Mouse (Mus musculus) liver, adult 2 months (tissue): ENCODE results near the gene Xpnpep1. TPM values are rescaled to one million over a fixed set of nuclear protein-coding genes. Genes with fewer than 3 reads are reported as not detected.

Experiments
- DNase-seq: peaks from one replicate; pipeline ENCODE4 v3.0.0-alpha.2; 2011; ENCODE audit warnings: low read depth, low spot score; ENCODE audit errors: extremely low read depth
- H3K27ac ChIP-seq: fragments of 200-500 bp; replicated peaks from 2 replicates; pipeline ENCODE4 v1.5.1; 2012; ENCODE audit warnings: low read depth, mild to moderate bottlenecking, control low read depth, inconsistent platforms, low read length; ENCODE audit not compliant: insufficient read depth
- H3K27me3 ChIP-seq: fragments of 200-500 bp; 2 replicates; pipeline ENCODE4 v1.6.1; 2012; ENCODE audit warnings: mild to moderate bottlenecking, moderate library complexity, low read length, inconsistent platforms; ENCODE audit not compliant: control insufficient read depth, insufficient read depth
- H3K36me3 ChIP-seq: fragments of 200-500 bp; 2 replicates; pipeline ENCODE4 v1.6.1; 2012; ENCODE audit warnings: low read length, inconsistent platforms; ENCODE audit not compliant: control insufficient read depth, insufficient read depth
- H3K4me1 ChIP-seq: fragments of 200-500 bp; 2 replicates; pipeline ENCODE4 v1.6.1; 2011; ENCODE audit warnings: low read length; ENCODE audit not compliant: control insufficient read depth, insufficient read depth
- H3K4me3 ChIP-seq: fragments of 200-500 bp; 2 replicates; pipeline ENCODE4 v1.5.1; 2011; ENCODE audit warnings: low read depth, mild to moderate bottlenecking, control low read depth, low read length, moderate library complexity; ENCODE audit not compliant: insufficient read depth
- H3K79me2 ChIP-seq: fragments of 200-500 bp; 2 replicates; pipeline ENCODE4 v1.6.1; 2012; ENCODE audit warnings: inconsistent platforms, mild to moderate bottlenecking, low read length, moderate library complexity; ENCODE audit not compliant: control insufficient read depth, insufficient read depth
- H3K9ac ChIP-seq: fragments of 200-500 bp; 2 replicates; pipeline ENCODE4 v1.6.1; 2012; ENCODE audit warnings: low read depth, mild to moderate bottlenecking, control low read depth, inconsistent platforms, low read length
- CTCF ChIP-seq: fragments of 200-500 bp; IDR thresholded peaks from 2 replicates; pipeline ENCODE4 v1.5.1; 2011; ENCODE audit warnings: low read depth, low read length, control low read depth
- POLR2A ChIP-seq: fragments of 200-500 bp; IDR thresholded peaks from 2 replicates; pipeline ENCODE4 v1.6.1; 2011; ENCODE audit warnings: low read length, control low read depth; ENCODE audit not compliant: insufficient read depth; ENCODE audit errors: extremely low read depth
- WGBS: fragments of 180-500 bp; shearing (Covaris S2); methylation state at CpG from one replicate; pipeline ENCODE4 v1.1.7; 2018; 5-methylcytosine and 5-hydroxymethylcytosine counted together
- polyA plus RNA-seq: library from polyadenylated mRNA; depleted of rRNA; stranded (reverse); fragments of >200 nt; gene quantifications from 2 replicates; pipeline ENCODE4 v1.2.3, GENCODE M21; 2012
- total RNA-seq: library from RNA; depleted of rRNA; stranded (reverse); fragments of >200 nt; gene quantifications from 2 replicates; pipeline ENCODE4 v1.2.3, GENCODE M21; 2014

Gene Xpnpep1
- total and polyA plus RNA-seq, 2 experiments = 37.1 to 38.3 TPM

DNA sequence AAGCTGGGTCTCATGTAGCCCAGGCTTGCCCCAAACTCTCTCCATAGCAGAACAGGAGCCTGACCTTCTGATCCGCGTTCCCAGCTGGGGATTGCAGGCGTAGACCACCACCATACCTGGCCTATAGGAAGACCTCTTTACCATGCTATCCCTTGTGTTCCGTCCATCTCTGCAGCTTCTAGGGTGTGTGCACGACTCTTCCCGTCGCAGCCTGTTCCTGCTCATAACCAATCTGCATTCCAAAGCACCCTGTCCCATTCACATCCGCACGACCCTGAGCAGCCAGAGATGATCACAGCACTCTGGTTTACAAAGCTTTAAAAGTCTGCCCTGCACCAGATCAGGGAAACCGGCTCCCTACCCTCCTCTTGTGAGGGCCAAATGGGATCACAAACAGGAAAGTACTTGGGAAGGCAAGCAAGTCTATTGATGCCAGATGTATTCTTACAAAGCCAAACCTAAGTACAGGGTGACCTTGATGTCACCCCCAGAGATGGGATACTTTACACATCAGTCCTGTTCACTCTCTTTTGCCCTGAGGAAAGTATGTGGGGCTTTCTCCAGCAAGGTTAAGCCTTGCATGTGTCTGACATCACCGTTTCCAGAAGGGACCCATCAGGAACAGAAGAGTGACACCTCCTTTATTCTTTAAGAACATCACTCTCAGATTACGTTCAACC, 24.4 kb upstream of the Xpnpep1 start:
- H3K4me1 ChIP-seq = no peaks in the 10 kb centered on the region
- TF ChIP-seq CTCF (no peak), POLR2A (no peak)
- H3K79me2 ChIP-seq = no peaks in the 10 kb centered on the region
- no peak for DNase-seq
- no peak overlapping the region for H3K27ac ChIP-seq
- no peaks in the 10 kb centered on the region for H3K36me3 ChIP-seq
- 87% methylated on average over 12 of the region's 12 CpGs for WGBS
- H3K4me3 ChIP-seq = no peak overlapping the region
- H3K9ac ChIP-seq = no peak overlapping the region
- no peaks in the 10 kb centered on the region; the same call in 1 of the 2 replicates for H3K27me3 ChIP-seq

DNA sequence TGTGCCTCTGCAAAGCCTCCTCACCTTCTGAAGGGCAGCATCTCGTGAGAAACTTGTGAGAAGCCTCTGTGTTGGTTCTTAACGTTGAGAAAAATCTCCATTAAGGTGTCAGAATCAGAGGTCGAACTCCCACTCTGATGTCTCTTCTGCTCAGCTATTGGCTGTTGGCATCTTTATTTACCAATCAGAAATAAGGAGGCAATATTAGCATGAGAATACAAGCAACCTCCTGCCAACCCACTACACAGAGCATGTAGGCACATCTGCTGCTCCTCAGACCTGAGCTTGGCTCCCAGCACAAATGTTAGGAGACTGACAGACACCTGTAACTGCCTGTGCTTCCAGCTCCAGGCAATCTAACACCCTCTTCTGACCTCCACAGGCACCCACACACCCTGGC, 22.0 kb upstream of the Xpnpep1 start:
- H3K4me3 ChIP-seq = no peak overlapping the region
- no peak for DNase-seq
- WGBS = 71% methylated on average over 3 of the region's 3 CpGs
- no peak overlapping the region for H3K9ac ChIP-seq
- H3K36me3 ChIP-seq = no peaks in the 10 kb centered on the region
- no peaks in the 10 kb centered on the region for H3K4me1 ChIP-seq
- H3K79me2 ChIP-seq = no peaks in the 10 kb centered on the region
- H3K27me3 ChIP-seq = no peaks in the 10 kb centered on the region; the same call in 1 of the 2 replicates
- TF ChIP-seq CTCF (no peak), POLR2A (no peak)
- no peak overlapping the region for H3K27ac ChIP-seq

DNA sequence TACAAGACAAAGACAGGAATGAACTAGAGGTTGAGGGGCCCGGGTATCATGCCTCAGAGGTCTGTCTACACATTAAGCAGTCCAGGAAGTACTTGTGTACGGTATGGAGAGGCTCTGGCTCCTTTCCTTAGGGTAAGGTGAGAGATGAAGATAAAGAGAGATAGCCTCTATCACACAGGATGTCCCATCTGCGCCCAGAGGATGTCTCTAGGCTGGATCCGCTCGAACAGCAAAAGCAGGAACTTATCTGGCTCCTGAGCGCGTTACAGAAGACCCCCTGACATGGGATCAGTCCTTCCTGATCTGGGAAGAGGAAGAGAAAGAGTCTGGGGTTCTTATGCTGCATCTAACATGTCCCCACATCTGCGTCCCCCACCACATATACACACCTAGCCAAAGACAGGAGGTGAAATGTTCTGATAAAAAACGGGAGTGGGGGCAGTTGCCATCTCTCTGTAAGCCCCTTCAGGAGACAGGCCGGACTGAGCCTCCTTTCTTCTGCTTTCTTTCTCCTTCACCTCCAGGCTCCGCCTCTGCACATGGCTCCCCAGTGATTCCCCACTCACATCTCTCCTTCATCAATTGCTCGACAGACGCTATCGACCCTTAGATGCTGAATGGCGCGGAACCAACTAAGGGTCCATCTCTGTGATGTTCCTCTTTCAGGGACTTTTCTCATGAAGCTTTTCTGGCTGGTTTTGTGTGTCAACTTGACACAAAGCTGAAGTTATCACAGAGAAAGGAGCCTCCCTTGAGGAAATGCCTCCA, 19.5 kb upstream of the Xpnpep1 start:
- no peak for TF ChIP-seq POLR2A
- TF ChIP-seq CTCF = no peak
- Histone ChIP-seq H3K27ac (no peak overlapping the region), H3K36me3 (no peaks in the 10 kb centered on the region), H3K79me2 (no peaks in the 10 kb centered on the region), H3K4me1 (no peaks in the 10 kb centered on the region), H3K9ac (no peak overlapping the region), H3K4me3 (no peak overlapping the region), H3K27me3 (no peaks in the 10 kb centered on the region; the same call in 1 of the 2 replicates)
- DNase-seq = no peak
- 86% methylated on average over 16 of the region's 16 CpGs for WGBS

DNA sequence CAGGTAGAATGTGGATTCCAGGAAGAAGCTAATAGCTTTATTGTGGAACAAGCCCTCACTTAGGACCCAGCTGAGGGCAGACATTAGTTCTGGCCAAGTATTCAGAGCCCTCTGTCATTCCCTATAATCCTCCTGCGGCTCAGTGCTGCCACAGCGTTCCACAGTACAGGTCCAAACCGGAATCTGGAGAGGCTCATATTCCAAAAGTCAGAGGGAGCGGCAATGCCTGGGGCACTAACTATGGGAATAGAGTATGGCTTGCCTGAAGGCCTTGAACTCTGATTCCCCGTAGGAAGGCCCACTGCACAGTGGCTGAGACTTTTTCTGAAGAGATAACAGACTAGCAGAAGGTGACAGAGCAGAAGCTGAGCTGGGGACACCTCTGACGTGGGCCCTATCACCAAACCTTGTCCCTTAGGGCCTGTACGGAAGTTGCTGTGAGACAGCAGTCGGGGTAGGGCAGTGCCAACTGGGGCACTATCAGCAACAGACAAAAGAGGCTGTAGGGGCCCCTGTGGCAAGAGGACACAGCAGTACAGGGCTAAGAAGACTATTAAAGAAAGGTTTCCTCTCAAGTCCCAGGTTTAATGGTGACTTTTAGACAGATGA, 18.8 kb upstream of the Xpnpep1 start:
- H3K4me1 ChIP-seq = no peaks in the 10 kb centered on the region
- H3K4me3 ChIP-seq = no peak overlapping the region
- H3K36me3 ChIP-seq = no peaks in the 10 kb centered on the region
- H3K27me3 ChIP-seq = no peaks in the 10 kb centered on the region; the same call in 1 of the 2 replicates
- no peak for DNase-seq
- no peak overlapping the region for H3K9ac ChIP-seq
- no peaks in the 10 kb centered on the region for H3K79me2 ChIP-seq
- H3K27ac ChIP-seq = no peak overlapping the region
- WGBS = 83% methylated on average over 8 of the region's 8 CpGs
- no peak for TF ChIP-seq POLR2A
- TF ChIP-seq CTCF = no peak

DNA sequence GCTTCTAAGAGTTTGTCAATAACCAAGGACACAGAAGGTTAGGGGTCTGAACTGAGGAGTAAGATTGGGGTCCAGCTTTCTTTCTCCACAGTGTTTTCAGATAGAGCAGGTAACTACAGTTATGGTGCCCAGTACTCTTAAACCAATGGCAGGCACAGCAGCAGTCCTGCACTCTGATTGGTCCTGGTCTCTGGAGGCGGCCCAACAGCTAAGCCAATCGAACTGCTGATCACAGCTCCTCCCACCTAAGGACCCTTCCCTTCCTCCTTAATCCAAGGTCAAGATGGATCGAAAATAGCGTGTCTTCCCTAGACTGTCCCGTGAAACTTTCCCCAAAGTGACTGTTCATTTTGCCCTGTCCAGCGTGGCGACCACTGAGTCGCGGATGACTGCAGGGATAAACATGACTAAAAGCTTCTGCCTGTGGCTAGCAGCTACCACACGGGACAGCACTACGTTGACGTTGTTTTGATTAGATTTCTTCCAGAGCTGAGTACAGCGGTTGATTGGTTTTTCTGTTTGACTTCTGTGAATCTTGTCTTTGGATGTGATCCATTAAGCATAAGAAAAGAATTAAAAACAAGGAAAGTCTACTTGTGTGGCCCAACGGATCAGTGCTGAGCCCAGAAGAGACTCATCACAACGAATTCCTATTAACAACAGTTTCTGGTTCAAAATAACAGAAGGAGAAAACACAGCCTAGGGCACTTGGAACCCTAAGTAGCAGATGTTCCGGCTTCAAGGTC, 18.1 kb upstream of the Xpnpep1 start:
- TF ChIP-seq CTCF (no peak), POLR2A (no peak)
- 90% methylated on average over 16 of the region's 16 CpGs for WGBS
- no peak overlapping the region for H3K4me3 ChIP-seq
- no peak overlapping the region for H3K9ac ChIP-seq
- DNase-seq = no peak
- H3K27me3 ChIP-seq = no peaks in the 10 kb centered on the region; the same call in 1 of the 2 replicates
- no peak overlapping the region for H3K27ac ChIP-seq
- H3K36me3 ChIP-seq = no peaks in the 10 kb centered on the region
- H3K79me2 ChIP-seq = no peaks in the 10 kb centered on the region
- H3K4me1 ChIP-seq = no peaks in the 10 kb centered on the region
